Mouse (Mus musculus) cerebellum, adult (tissue): ENCODE results near the gene Gas2l3.
A peak's percentile ranks its signal among the peaks of the same experiment; 100 is the strongest.

Experiments used
- ATAC-seq: cut with Nextera tagmentation; 2 replicates; pipeline ENCODE4 v1.9.2; 2017; ENCODE audit warnings: mild to moderate bottlenecking, moderate library complexity, mixed read lengths; ENCODE audit not compliant: insufficient number of reproducible peaks, low FRiP score, low TSS enrichment

Gas2l3 gene

DNA sequence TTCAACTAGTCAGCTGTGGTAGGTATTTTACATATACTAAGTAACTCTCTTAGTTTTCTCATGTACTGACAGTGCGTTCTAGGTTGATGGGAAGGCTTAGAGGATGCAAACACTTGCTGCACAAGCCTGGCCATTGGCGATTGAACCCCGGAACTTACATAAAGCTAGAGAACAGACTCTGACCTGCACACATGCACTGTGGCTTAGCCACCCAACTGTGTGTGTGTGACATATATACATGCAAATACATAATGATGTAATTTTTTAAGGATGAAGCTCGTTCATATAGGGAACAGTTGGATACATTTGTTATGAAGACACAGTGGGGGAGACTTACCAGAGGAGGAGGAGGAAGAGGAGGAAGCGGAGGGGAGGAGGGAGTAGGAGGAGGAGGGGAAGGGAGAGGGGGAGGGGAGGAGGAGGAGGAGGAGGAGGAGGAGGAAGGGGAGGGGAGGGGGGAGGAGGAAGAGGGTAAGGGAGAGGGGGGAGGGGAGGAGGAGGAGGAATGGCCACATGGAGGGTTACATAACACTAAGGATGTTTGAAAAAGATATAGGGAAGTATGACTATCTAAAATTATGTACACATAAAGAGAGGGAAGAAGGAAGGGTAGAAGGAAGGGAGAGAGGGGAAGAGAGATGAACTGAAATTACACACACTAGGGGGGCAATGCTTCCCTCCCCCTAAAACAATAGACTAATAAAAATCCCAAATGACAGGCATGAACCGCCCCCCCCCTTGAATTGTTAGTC is 36.9 kb downstream of the Gas2l3 start:
- ATAC-seq, result no peak

DNA sequence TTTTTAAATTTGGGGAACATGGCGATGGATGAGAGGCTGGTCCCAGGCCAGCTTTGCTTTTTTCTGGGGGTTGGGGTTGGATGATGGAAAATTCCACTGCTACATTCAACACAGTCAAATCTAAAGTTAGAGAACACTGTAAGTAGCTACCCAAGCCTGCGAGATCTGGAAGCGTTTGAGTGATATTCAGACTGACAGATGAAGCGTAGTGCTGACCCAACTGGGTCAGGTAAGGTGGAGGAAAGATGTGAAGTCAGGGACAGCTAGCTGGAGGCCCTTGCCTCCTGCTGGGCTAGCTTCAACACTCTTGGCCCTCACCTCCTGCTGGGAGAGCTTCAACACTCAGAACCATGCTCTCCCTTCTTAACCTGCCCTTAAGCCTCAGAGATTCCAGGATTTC is 38.8 kb downstream of the Gas2l3 start:
- ATAC-seq, result no peak

GRCm38 (mm10) chr10:89400674-89401336 is 43.0 kb downstream of the Gas2l3 start:
- peak; percentile 87 for ATAC-seq

GRCm38 (mm10) chr10:89395823-89396222 is 47.9 kb downstream of the Gas2l3 start:
- no peak for ATAC-seq

DNA sequence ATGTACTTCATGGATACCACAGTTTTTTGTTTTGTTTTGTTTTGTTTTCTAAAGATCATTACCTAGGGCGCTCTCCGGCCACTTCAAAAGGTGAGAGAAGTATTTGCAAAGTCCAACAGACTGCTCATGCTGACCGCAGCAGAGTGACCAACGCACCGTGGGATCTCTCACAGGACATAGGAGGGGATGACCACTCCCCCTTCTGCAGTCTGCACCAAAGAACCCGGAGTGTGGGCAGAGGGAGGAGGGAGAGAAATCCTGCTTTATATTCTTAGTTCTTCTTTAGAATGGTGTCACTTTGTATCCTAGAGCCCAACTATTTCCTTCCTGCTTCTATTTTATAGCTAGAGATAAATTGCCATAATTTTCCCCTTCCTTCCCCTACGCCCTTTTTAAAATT is 48.4 kb downstream of the Gas2l3 start:
- no peak for ATAC-seq

- ATAC-seq, result no peak
These were observed 51.1 kb downstream of the Gas2l3 start for GRCm38 (mm10) chr10:89392687-89393086.

DNA sequence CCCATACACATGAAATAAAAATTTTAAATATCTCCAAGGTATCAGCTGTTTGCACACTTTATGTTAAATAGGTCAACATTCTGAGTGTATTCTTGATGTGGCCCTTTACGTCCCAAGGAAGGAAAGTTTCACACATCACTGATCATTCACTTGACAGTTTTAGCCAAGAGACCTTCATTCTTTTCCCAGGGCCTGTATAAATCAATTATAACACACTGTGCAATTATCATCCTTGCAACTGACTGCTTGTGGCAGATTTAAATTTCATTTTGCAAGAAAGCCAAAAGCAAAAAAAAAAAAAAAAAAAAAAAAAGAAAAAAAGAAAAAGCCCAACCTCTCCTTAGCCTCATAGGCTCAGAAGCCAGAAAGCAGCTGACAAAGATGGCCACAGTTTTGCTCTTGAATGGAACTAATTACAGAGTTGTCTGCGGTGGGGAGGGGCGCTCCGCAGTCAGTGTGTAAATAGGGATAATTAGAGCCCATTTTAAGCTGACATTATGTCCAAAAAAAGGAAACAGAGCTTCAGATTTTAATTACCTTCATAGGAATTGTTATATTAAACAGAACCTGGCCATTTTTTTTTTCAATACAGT is 52.1 kb downstream of the Gas2l3 start:
- ATAC-seq, result no peak

DNA sequence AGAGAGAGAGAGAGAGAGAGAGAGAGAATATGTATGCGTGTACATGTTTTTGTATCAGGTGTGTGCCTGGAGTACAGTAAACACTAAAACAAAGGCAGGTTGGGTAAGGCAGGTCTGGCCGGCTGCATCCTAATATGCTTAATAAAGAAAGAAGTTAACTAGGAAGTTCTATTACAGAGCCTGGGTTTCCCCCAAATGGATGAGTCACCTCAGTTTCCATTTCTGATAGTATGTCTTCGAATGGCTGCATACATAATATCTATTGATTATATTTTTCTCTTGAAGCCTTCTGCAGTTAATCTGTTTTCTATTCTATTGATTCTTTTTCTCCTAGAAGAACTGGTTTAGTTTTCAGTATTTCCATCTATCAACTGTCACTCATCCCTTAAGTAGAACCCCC is 57.3 kb downstream of the Gas2l3 start:
- ATAC-seq, result no peak

DNA sequence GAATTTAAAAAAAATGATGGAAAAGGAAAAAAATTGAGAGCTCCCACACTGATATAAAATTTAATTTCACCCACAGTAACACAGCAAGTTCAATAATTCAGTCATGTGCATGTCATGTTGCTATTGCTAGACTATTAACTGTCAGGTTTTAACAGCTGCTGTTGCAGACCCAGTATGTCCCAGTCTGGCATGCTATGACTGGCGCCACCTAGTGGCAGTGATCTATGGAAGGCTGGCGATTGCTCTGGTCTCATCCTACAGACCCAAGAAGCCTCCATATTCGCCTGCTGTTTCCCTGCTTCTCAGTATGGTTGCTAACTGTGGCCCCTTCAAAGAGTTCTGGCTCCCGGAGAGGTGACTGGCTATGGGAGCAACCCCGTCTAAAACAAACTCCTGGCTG is 60.3 kb downstream of the Gas2l3 start:
- ATAC-seq, result peak; percentile 86; the same call in 1 of the 2 replicates

- no peak for ATAC-seq
These were observed 66.0 kb downstream of the Gas2l3 start for GRCm38 (mm10) chr10:89377750-89378149.

DNA sequence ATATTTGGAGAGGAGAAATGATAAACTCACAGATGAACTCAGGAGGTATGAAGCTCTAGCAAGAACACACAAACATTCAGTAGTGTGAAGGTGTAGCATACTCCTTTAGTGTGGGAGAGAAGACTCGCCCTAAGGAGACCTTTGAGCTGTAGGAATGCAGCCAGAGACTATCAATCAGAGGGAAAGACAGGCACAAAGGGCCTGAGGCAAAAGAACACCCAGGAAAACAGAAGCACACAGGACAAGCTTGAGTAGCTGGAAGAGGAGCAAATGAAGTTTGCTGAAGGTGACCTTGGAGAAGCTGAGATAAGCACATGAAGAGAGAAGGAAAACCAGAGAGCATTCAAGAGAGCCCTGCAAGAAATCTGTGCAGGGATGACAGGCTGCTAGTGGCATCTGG is 73.7 kb downstream of the Gas2l3 start:
- no peak for ATAC-seq

GRCm38 (mm10) chr10:89358933-89359332 is 84.8 kb downstream of the Gas2l3 start:
- no peak for ATAC-seq
